Mouse (Mus musculus) adrenal gland, adult 8-10 months (tissue): ENCODE results near the gene Frmpd4. TPM values are rescaled to one million over a fixed set of nuclear protein-coding genes. Genes with fewer than 3 reads are reported as not detected.

Experiments
- DNase-seq: peaks from one replicate; pipeline ENCODE4 v3.0.0; 2022
- total RNA-seq, 4 experiments: library from RNA; stranded (reverse); gene quantifications; 2 replicates each; pipeline ENCODE4 v1.2.4; 2022

The Frmpd4 gene
- total RNA-seq: 1 to 10 TPM; 5.3 to 7.3 (median 6.3) TPM

- no peak for DNase-seq
These were observed at the start of gene Frmpd4 for GRCm38 (mm10) chrX:168577131-168577530. Gene Frmpd4 (minus strand): TSS chrX:168577231.

GRCm38 (mm10) chrX:168595193-168595592, 18.2 kb upstream of the Frmpd4 start:
- no peak for DNase-seq

GRCm38 (mm10) chrX:168584303-168584702, 7.3 kb upstream of the Frmpd4 start:
- DNase-seq: no peak

- no peak for DNase-seq
These were observed 5.2 kb downstream of the Frmpd4 start for GRCm38 (mm10) chrX:168571808-168572207.

GRCm38 (mm10) chrX:168569231-168569630, 7.8 kb downstream of the Frmpd4 start:
- no peak for DNase-seq

- DNase-seq: no peak
These were observed 71.8 kb downstream of the Frmpd4 start for GRCm38 (mm10) chrX:168505254-168505653.

- DNase-seq: no peak
These were observed 121.8 kb downstream of the Frmpd4 start for GRCm38 (mm10) chrX:168455233-168455632.

GRCm38 (mm10) chrX:168431206-168431605, 145.8 kb downstream of the Frmpd4 start:
- DNase-seq: no peak

GRCm38 (mm10) chrX:168429814-168430213, 147.2 kb downstream of the Frmpd4 start:
- DNase-seq: no peak

- DNase-seq: no peak
These were observed 161.6 kb downstream of the Frmpd4 start for GRCm38 (mm10) chrX:168415403-168415802.

- no peak for DNase-seq
These were observed 173.5 kb downstream of the Frmpd4 start for GRCm38 (mm10) chrX:168403512-168403911.

GRCm38 (mm10) chrX:168350431-168350830, 226.6 kb downstream of the Frmpd4 start:
- no peak for DNase-seq

GRCm38 (mm10) chrX:168349320-168350225, 227.5 kb downstream of the Frmpd4 start:
- no peak for DNase-seq

- no peak for DNase-seq
These were observed 238.8 kb downstream of the Frmpd4 start for GRCm38 (mm10) chrX:168338212-168338611.

GRCm38 (mm10) chrX:168325161-168325560, 251.9 kb downstream of the Frmpd4 start:
- DNase-seq: no peak

GRCm38 (mm10) chrX:168312158-168312557, 264.9 kb downstream of the Frmpd4 start:
- DNase-seq: no peak

- no peak for DNase-seq
These were observed 266.9 kb downstream of the Frmpd4 start for GRCm38 (mm10) chrX:168310143-168310542.

- DNase-seq: peak; percentile 1
These were observed 284.5 kb downstream of the Frmpd4 start for GRCm38 (mm10) chrX:168292506-168292905.

GRCm38 (mm10) chrX:168207034-168207433, 370.0 kb downstream of the Frmpd4 start:
- DNase-seq: no peak

GRCm38 (mm10) chrX:168191944-168192343, 385.1 kb downstream of the Frmpd4 start:
- no peak for DNase-seq

GRCm38 (mm10) chrX:168189563-168189962, 387.5 kb downstream of the Frmpd4 start:
- DNase-seq: no peak

GRCm38 (mm10) chrX:168163001-168163400, 414.0 kb downstream of the Frmpd4 start:
- DNase-seq: no peak

- no peak for DNase-seq
These were observed 418.2 kb downstream of the Frmpd4 start for GRCm38 (mm10) chrX:168158866-168159265.

- no peak for DNase-seq
These were observed 436.0 kb downstream of the Frmpd4 start for GRCm38 (mm10) chrX:168141051-168141450.
